ENCODE assay signal across 10 mouse cellular contexts in genomic region chr7:142019699-142020098, GRCm38 (mm10). TPM values are rescaled to one million over a fixed set of nuclear protein-coding genes. Genes with fewer than 3 reads are reported as not detected.
DNase-seq lines count a peak whose midpoint lies in the region; ATAC-seq and TF ChIP-seq lines count a peak whose summit lies in the region.
"Had no signal": no experiment of that assay in that cellular context is flagged by ENCODE, and none has a peak within 500 bp of the region (broad histone marks: within the 10 kb centered on the region; RNA-seq: fewer than 3 reads in every experiment).

No protein-coding gene starts in this region.

- H3K27me3 ChIP-seq in liver, embryonic 15.5 days = no peaks in the 10 kb centered on the region
- no peaks in the 10 kb centered on the region for H3K27me3 ChIP-seq in forebrain, embryonic 16.5 days (replicated peaks; ENCODE audit: control insufficient read depth, insufficient read depth, low read length)
- H3K27me3 ChIP-seq: forebrain, embryonic 15.5 days; heart, embryonic 12.5 days; hindbrain, embryonic 15.5 days had no signal

- H3K9ac ChIP-seq in liver, embryonic 15.5 days = no peak overlapping the region
- no peak overlapping the region for H3K9ac ChIP-seq in forebrain, embryonic 16.5 days (replicated peaks; ENCODE audit: low read depth, low read length)
- H3K9ac ChIP-seq: forebrain, embryonic 15.5 days; heart, embryonic 12.5 days; hindbrain, embryonic 15.5 days had no signal

- H3K4me3 ChIP-seq in left cerebral cortex, adult 2 months = no peak overlapping the region
- H3K4me3 ChIP-seq in liver, embryonic 15.5 days (replicated peaks) = no peak overlapping the region
- no peak overlapping the region for H3K4me3 ChIP-seq in forebrain, embryonic 16.5 days (replicated peaks; ENCODE audit: low read length)
- H3K4me3 ChIP-seq: forebrain, embryonic 15.5 days; heart, embryonic 12.5 days; hindbrain, embryonic 15.5 days had no signal

- peak; percentile 41 for TF ChIP-seq CTCF in left cerebral cortex, adult 2 months (IDR thresholded peaks at IDR 0.05)

- no peaks in the 10 kb centered on the region for H3K9me3 ChIP-seq in liver, embryonic 15.5 days (replicated peaks)
- no peaks in the 10 kb centered on the region for H3K9me3 ChIP-seq in forebrain, embryonic 16.5 days (ENCODE audit: control insufficient read depth, low read length)
- H3K9me3 ChIP-seq: forebrain, embryonic 15.5 days; heart, embryonic 12.5 days; hindbrain, embryonic 15.5 days had no signal

- intact Hi-C loops in left cerebral cortex, adult 2 months (cut with DNase I) = loop anchor here (5.0 kb wide), 1 partner anchor 153 kb away; no protein-coding TSS in a partner anchor

- no peak overlapping the region for H3K4me2 ChIP-seq in liver, embryonic 15.5 days
- H3K4me2 ChIP-seq in forebrain, embryonic 16.5 days (ENCODE audit: low read length) = no peak overlapping the region
- H3K4me2 ChIP-seq: forebrain, embryonic 15.5 days; heart, embryonic 12.5 days; hindbrain, embryonic 15.5 days had no signal

- peaks cover 23% of the 10 kb centered on the region for H3K36me3 ChIP-seq in liver, embryonic 15.5 days (replicated peaks)
- H3K36me3 ChIP-seq in forebrain, embryonic 16.5 days (ENCODE audit: control insufficient read depth, insufficient read depth) = no peaks in the 10 kb centered on the region
- H3K36me3 ChIP-seq: hindbrain, embryonic 15.5 days had no signal

- H3K27ac ChIP-seq in left cerebral cortex, adult 2 months = no peak overlapping the region
- no peak overlapping the region for H3K27ac ChIP-seq in liver, embryonic 15.5 days (replicated peaks)
- H3K27ac ChIP-seq in forebrain, embryonic 16.5 days (ENCODE audit: low read length) = no peak overlapping the region
- H3K27ac ChIP-seq: forebrain, embryonic 15.5 days; hindbrain, embryonic 15.5 days had no signal

- 41% methylated on average over 2 of the region's 2 CpGs for WGBS in liver, embryonic 15.5 days (ENCODE audit: insufficient replicate concordance)
- 54% methylated on average over 2 of the region's 2 CpGs for WGBS in forebrain, embryonic 16.5 days

- no peak for DNase-seq in left cerebral cortex, adult 2 months (ENCODE audit: extremely low spot score in 1 of 2, low spot score in 2 of 2)
- DNase-seq in left cerebral cortex, adult 8-10 months (ENCODE audit: low spot score in 2 of 2) = no peak
- peak; percentile 26 for DNase-seq in R1 (ENCODE audit: low read depth, low spot score)
- DNase-seq in c-Kit-positive CD71-positive TER-119-positive erythroid progenitor cells, embryonic 14.5 days (ENCODE audit: low spot score) = peak; percentile 31
- no peak for DNase-seq in layer of hippocampus, postnatal 14 days (ENCODE audit: low spot score in 2 of 2)

- peaks cover 36% of the 10 kb centered on the region for H3K4me1 ChIP-seq in liver, embryonic 15.5 days (replicated peaks)
- no peaks in the 10 kb centered on the region for H3K4me1 ChIP-seq in forebrain, embryonic 16.5 days (replicated peaks; ENCODE audit: control insufficient read depth, insufficient read depth, low read length)
- H3K4me1 ChIP-seq: forebrain, embryonic 15.5 days had no signal

- ATAC-seq in liver, embryonic 15.5 days (ENCODE audit: insufficient read depth) = peak; percentile 42; the same call in 1 of the 2 replicates
- ATAC-seq in forebrain, embryonic 16.5 days = no peak
- ATAC-seq: forebrain, embryonic 15.5 days had no signal

RNA-seq across cellular contexts. Expression of gene Mob2, which starts 41.2 kb away (rescaled TPM):
- total RNA-seq in left cerebral cortex, adult 2 months (2021) = 10 to 100 TPM; 37.6 to 38.7 TPM
- total RNA-seq in left cerebral cortex, adult 8-10 months (2022) = 10 to 100 TPM; 32.6 to 34.9 (median 33.7) TPM
- polyA plus RNA-seq in liver, embryonic 15.5 days (2015; fragmentation: Nextera tagmentation; extraction: Ambion mirVana) = 66.1 and 70.2 TPM in 2 replicates
- 53.2 and 54.2 TPM in 2 replicates for polyA plus RNA-seq in forebrain, embryonic 16.5 days (2015; fragmentation: Nextera tagmentation; extraction: Ambion mirVana)
- 10 to 100 TPM; 23.6 to 27.1 TPM for total RNA-seq in layer of hippocampus, postnatal 14 days (2021)

Comparison
In these comparisons a context has a peak if more than half of its experiments do, and no peak if none do; other contexts are left out.
1. DNase-seq: peak in R1 (single experiment) and c-Kit-positive CD71-positive TER-119-positive erythroid progenitor cells, embryonic 14.5 days (single experiment); none in left cerebral cortex, adult 2 months (0 of 2), left cerebral cortex, adult 8-10 months (0 of 2) and layer of hippocampus, postnatal 14 days (0 of 2).